Mouse (Mus musculus): Measurements from ENCODE around the gene Hdac8. TPM values are rescaled to one million over a fixed set of nuclear protein-coding genes. Genes with fewer than 3 reads are reported as not detected.

Gene Hdac8
- polyA plus RNA-seq, 1 experiment: 4.4 TPM

- Histone ChIP-seq H3K4me1 (ENCODE audit: control insufficient read depth, insufficient read depth, low read length) (no peaks in the 10 kb centered on the region), H3K4me3 (replicated peaks; ENCODE audit: extremely low read depth, low read depth, low read length) (no peak overlapping the region)
- TF ChIP-seq POLR2A (IDR thresholded peaks at IDR 0.05; ENCODE audit: borderline replicate concordance, extremely low read depth, low read depth, low read length): no peak
- TF ChIP-seq CTCF (IDR thresholded peaks at IDR 0.05; ENCODE audit: insufficient read depth, low read length): no peak
- DNase-seq: no peak
- WGBS: 61% methylated on average over 4 of the region's 4 CpGs
These were observed 199.4 kb downstream of the Hdac8 start for GRCm38 (mm10) chrX:102305806-102306205.

GRCm38 (mm10) chrX:102304914-102305313, 200.2 kb downstream of the Hdac8 start:
- H3K4me3 ChIP-seq (replicated peaks; ENCODE audit: extremely low read depth, low read depth, low read length): no peak overlapping the region
- WGBS: 80% methylated on average over 4 of the region's 4 CpGs
- H3K4me1 ChIP-seq (ENCODE audit: control insufficient read depth, insufficient read depth, low read length): no peaks in the 10 kb centered on the region
- DNase-seq: no peak
- no peak for TF ChIP-seq CTCF (IDR thresholded peaks at IDR 0.05; ENCODE audit: insufficient read depth, low read length)
- no peak for TF ChIP-seq POLR2A (IDR thresholded peaks at IDR 0.05; ENCODE audit: borderline replicate concordance, extremely low read depth, low read depth, low read length)

GRCm38 (mm10) chrX:102302476-102302875, 202.7 kb downstream of the Hdac8 start:
- TF ChIP-seq POLR2A (IDR thresholded peaks at IDR 0.05; ENCODE audit: borderline replicate concordance, extremely low read depth, low read depth, low read length) (no peak), CTCF (IDR thresholded peaks at IDR 0.05; ENCODE audit: insufficient read depth, low read length) (no peak)
- 74% methylated on average over 3 of the region's 3 CpGs for WGBS
- no peak for DNase-seq
- H3K4me3 ChIP-seq (replicated peaks; ENCODE audit: extremely low read depth, low read depth, low read length): no peak overlapping the region
- H3K4me1 ChIP-seq (ENCODE audit: control insufficient read depth, insufficient read depth, low read length): no peaks in the 10 kb centered on the region

GRCm38 (mm10) chrX:102284889-102285288, 220.3 kb downstream of the Hdac8 start:
- no peak for DNase-seq
- 75% methylated on average over 3 of the region's 3 CpGs for WGBS
- H3K4me1 ChIP-seq (ENCODE audit: control insufficient read depth, insufficient read depth, low read length): no peaks in the 10 kb centered on the region

GRCm38 (mm10) chrX:102262620-102263345, 242.4 kb downstream of the Hdac8 start:
- WGBS: 79% methylated on average over 14 of the region's 14 CpGs
- no peak for DNase-seq
- TF ChIP-seq POLR2A (IDR thresholded peaks at IDR 0.05; ENCODE audit: borderline replicate concordance, extremely low read depth, low read depth, low read length): no peak
- no peak for TF ChIP-seq CTCF (IDR thresholded peaks at IDR 0.05; ENCODE audit: insufficient read depth, low read length)

More at GRCm38 (mm10) chrX:102284889-102285288, 220.3 kb downstream of the Hdac8 start:
- TF ChIP-seq POLR2A (IDR thresholded peaks at IDR 0.05; ENCODE audit: borderline replicate concordance, extremely low read depth, low read depth, low read length) (no peak), CTCF (IDR thresholded peaks at IDR 0.05; ENCODE audit: insufficient read depth, low read length) (no peak)
- H3K4me3 ChIP-seq (replicated peaks; ENCODE audit: extremely low read depth, low read depth, low read length): no peak overlapping the region

GRCm38 (mm10) chrX:102259772-102260171, 245.4 kb downstream of the Hdac8 start:
- no peak for DNase-seq
- Histone ChIP-seq H3K4me1 (ENCODE audit: control insufficient read depth, insufficient read depth, low read length) (no peaks in the 10 kb centered on the region), H3K4me3 (replicated peaks; ENCODE audit: extremely low read depth, low read depth, low read length) (no peak overlapping the region)
- 89% methylated on average over 4 of the region's 4 CpGs for WGBS
- TF ChIP-seq CTCF (IDR thresholded peaks at IDR 0.05; ENCODE audit: insufficient read depth, low read length): no peak
- TF ChIP-seq POLR2A (IDR thresholded peaks at IDR 0.05; ENCODE audit: borderline replicate concordance, extremely low read depth, low read depth, low read length): no peak

More at GRCm38 (mm10) chrX:102262620-102263345, 242.4 kb downstream of the Hdac8 start:
- Histone ChIP-seq H3K4me3 (replicated peaks; ENCODE audit: extremely low read depth, low read depth, low read length) (no peak overlapping the region), H3K4me1 (ENCODE audit: control insufficient read depth, insufficient read depth, low read length) (no peaks in the 10 kb centered on the region)

GRCm38 (mm10) chrX:102253892-102254291, 251.3 kb downstream of the Hdac8 start:
- H3K4me3 ChIP-seq (replicated peaks; ENCODE audit: extremely low read depth, low read depth, low read length): no peak overlapping the region
- H3K4me1 ChIP-seq (ENCODE audit: control insufficient read depth, insufficient read depth, low read length): peaks cover 3% of the 10 kb centered on the region
- DNase-seq: no peak
- TF ChIP-seq CTCF (IDR thresholded peaks at IDR 0.05; ENCODE audit: insufficient read depth, low read length): no peak
- no peak for TF ChIP-seq POLR2A (IDR thresholded peaks at IDR 0.05; ENCODE audit: borderline replicate concordance, extremely low read depth, low read depth, low read length)
- 30% methylated on average over 7 of the region's 7 CpGs for WGBS

- 26% methylated on average over 44 of the region's 44 CpGs for WGBS
- peak within 1 kb of the TSS; percentile 73 for H3K4me3 ChIP-seq (replicated peaks; ENCODE audit: extremely low read depth, low read depth, low read length)
- peaks cover 3% of the 10 kb centered on the region for H3K4me1 ChIP-seq (ENCODE audit: control insufficient read depth, insufficient read depth, low read length)
- TF ChIP-seq CTCF (IDR thresholded peaks at IDR 0.05; ENCODE audit: insufficient read depth, low read length) (no peak), POLR2A (IDR thresholded peaks at IDR 0.05; ENCODE audit: borderline replicate concordance, extremely low read depth, low read depth, low read length) (no peak)
- DNase-seq: peak; percentile 21
These were observed 253.0 kb downstream of the Hdac8 start, which contains the start of gene Cited1 for GRCm38 (mm10) chrX:102251937-102252860. TSS of gene Cited1 (minus strand) at chrX:102252181.

- peak; percentile 7 for DNase-seq
- H3K4me3 ChIP-seq (replicated peaks; ENCODE audit: extremely low read depth, low read depth, low read length): peak overlapping the region; percentile 73
- WGBS: 21% methylated on average over 75 of the region's 80 CpGs
- TF ChIP-seq POLR2A (IDR thresholded peaks at IDR 0.05; ENCODE audit: borderline replicate concordance, extremely low read depth, low read depth, low read length) (no peak), CTCF (IDR thresholded peaks at IDR 0.05; ENCODE audit: insufficient read depth, low read length) (no peak)
- peaks cover 3% of the 10 kb centered on the region for H3K4me1 ChIP-seq (ENCODE audit: control insufficient read depth, insufficient read depth, low read length)
These were observed 253.8 kb downstream of the Hdac8 start for GRCm38 (mm10) chrX:102251221-102251936.
